Mouse (Mus musculus): ENCODE results near the gene Ankrd44. TPM values are rescaled to one million over a fixed set of nuclear protein-coding genes. Genes with fewer than 3 reads are reported as not detected.
A peak's percentile ranks its signal among the peaks of the same experiment; 100 is the strongest.

The Ankrd44 gene
- polyA plus RNA-seq, 1 experiment: 18.6 TPM

DNA sequence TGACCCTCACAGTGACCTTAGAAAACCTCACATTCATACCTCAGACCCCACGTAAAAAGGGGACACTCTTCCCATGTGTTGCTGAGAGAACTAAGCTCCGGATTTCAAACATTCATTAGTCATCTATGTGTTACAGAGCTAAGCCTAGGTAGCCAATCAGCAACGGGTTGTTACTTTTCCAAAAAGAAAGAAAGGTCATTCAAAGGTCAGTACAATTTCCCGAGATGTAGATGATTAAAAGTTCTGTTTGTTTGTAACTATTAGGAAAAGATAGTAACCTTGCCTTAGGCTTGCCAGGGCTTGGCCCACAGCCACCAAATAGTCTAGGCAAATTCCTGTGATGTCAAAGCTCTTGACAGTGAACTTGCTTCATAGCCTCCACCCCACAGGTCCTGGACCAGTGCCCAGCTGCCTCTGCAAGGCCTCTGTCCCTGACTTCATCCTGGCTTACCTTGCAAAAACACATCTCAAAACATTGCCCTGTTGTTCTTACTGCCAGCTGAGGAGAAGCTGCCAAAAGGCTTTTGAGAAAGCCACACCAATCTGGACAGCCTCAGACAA, 99.7 kb downstream of the Ankrd44 start:
- H3K4me3 ChIP-seq (replicated peaks; ENCODE audit: insufficient read depth, low read depth, low read length): no peak overlapping the region
- H3K27ac ChIP-seq (ENCODE audit: insufficient read depth, low read length): no peak overlapping the region
- WGBS: 68% methylated on average over 4 of the region's 4 CpGs
- H3K4me1 ChIP-seq (ENCODE audit: control insufficient read depth, insufficient read depth, low read length): no peaks in the 10 kb centered on the region
- TF ChIP-seq CTCF (IDR thresholded peaks at IDR 0.05; ENCODE audit: borderline replicate concordance, insufficient read depth, low read depth, low read length) (no peak), POLR2A (IDR thresholded peaks at IDR 0.05; ENCODE audit: borderline replicate concordance, insufficient read depth, low read length) (no peak)
- peak; percentile 24 to 28 for DNase-seq
- no peaks in the 10 kb centered on the region for H3K27me3 ChIP-seq (ENCODE audit: control insufficient read depth, insufficient read depth, low read length)

DNA sequence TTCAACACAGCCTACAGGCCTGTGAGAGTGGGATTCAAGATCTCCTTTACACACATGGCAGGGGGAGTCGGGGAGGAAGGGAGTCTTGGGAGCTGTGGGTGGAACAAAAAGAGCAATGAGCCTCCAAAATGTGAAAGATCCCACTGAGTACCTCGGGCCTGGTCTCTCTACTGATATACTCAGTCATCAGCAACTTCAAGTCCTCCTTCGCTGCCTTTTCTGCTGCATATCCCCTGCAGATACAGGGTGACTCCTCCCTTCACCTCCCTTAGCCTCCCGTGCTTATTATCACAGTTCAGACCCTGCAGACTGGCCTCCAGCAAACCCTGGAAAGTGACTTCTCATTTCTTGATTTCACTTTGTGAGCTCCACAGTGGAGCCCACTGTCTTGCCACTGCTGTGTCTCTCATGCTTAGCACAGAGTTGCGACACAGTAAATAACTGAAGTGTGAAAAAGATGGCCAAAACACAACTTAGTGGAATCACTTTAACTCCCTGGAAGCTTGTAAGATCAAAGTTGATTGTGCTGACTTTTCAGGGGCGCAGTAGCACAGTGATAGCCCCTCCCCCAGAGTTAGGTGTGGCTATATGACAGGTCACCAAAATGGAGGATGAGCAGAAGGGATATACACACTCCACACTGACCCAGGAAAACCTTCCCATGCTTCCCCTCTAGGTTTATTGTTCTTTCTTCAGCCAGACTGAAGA, 100.3 kb downstream of the Ankrd44 start:
- H3K27ac ChIP-seq (ENCODE audit: insufficient read depth, low read length): no peak overlapping the region
- H3K27me3 ChIP-seq (ENCODE audit: control insufficient read depth, insufficient read depth, low read length): no peaks in the 10 kb centered on the region
- TF ChIP-seq CTCF (IDR thresholded peaks at IDR 0.05; ENCODE audit: borderline replicate concordance, insufficient read depth, low read depth, low read length): no peak
- no peak for TF ChIP-seq POLR2A (IDR thresholded peaks at IDR 0.05; ENCODE audit: borderline replicate concordance, insufficient read depth, low read length)
- H3K4me1 ChIP-seq (ENCODE audit: control insufficient read depth, insufficient read depth, low read length): no peaks in the 10 kb centered on the region
- no peak overlapping the region for H3K4me3 ChIP-seq (replicated peaks; ENCODE audit: insufficient read depth, low read depth, low read length)
- DNase-seq: no peak
- WGBS: 81% methylated on average over 6 of the region's 6 CpGs

GRCm38 (mm10) chr1:54824106-54824808, 101.9 kb downstream of the Ankrd44 start:
- WGBS: 77% methylated on average over 14 of the region's 14 CpGs
- TF ChIP-seq POLR2A (IDR thresholded peaks at IDR 0.05; ENCODE audit: borderline replicate concordance, insufficient read depth, low read length): no peak
- no peak for TF ChIP-seq CTCF (IDR thresholded peaks at IDR 0.05; ENCODE audit: borderline replicate concordance, insufficient read depth, low read depth, low read length)
- H3K4me3 ChIP-seq (replicated peaks; ENCODE audit: insufficient read depth, low read depth, low read length): no peak overlapping the region
- no peak overlapping the region for H3K27ac ChIP-seq (ENCODE audit: insufficient read depth, low read length)
- no peaks in the 10 kb centered on the region for H3K4me1 ChIP-seq (ENCODE audit: control insufficient read depth, insufficient read depth, low read length)
- no peaks in the 10 kb centered on the region for H3K27me3 ChIP-seq (ENCODE audit: control insufficient read depth, insufficient read depth, low read length)
- no peak for DNase-seq

GRCm38 (mm10) chr1:54821797-54822196, 104.4 kb downstream of the Ankrd44 start:
- Histone ChIP-seq H3K27ac (ENCODE audit: insufficient read depth, low read length) (no peak overlapping the region), H3K4me3 (replicated peaks; ENCODE audit: insufficient read depth, low read depth, low read length) (no peak overlapping the region), H3K27me3 (ENCODE audit: control insufficient read depth, insufficient read depth, low read length) (no peaks in the 10 kb centered on the region), H3K4me1 (ENCODE audit: control insufficient read depth, insufficient read depth, low read length) (no peaks in the 10 kb centered on the region)
- no peak for DNase-seq
- TF ChIP-seq POLR2A (IDR thresholded peaks at IDR 0.05; ENCODE audit: borderline replicate concordance, insufficient read depth, low read length): no peak
- TF ChIP-seq CTCF (IDR thresholded peaks at IDR 0.05; ENCODE audit: borderline replicate concordance, insufficient read depth, low read depth, low read length): no peak
- WGBS: 93% methylated on average over 1 of the region's 1 CpGs

DNA sequence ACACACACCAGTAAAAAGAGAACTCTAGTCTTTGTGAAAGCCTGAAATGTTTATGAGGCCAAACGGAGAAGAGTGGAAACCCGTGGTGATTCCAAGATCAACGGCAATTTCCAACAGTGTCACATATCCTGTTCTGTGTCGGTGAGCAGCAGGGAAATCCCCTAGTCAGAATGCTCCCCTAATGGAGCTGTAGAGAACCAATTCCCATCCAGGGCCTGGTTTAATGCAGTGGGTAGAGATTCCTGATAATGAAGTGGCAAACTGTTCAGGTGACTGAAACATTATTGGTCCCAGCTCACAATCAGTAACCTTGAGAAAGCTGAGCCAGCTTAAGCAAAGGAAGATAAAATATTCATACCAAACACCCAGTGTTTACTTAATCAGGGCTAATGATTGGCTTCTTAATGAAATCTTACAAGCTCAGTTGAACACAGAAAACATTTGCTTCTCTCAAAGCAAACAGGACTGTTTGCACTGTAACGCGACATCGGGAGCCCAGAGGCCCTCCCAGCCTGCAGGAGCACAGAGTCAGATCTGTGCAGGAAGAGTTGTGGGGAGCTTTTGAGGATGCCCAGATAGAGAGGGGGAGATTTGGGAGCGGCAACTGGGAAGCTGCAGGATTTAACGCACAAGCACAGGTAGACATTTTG, 110.9 kb downstream of the Ankrd44 start:
- no peaks in the 10 kb centered on the region for H3K27me3 ChIP-seq (ENCODE audit: control insufficient read depth, insufficient read depth, low read length)
- WGBS: 80% methylated on average over 9 of the region's 9 CpGs
- no peak for DNase-seq
- TF ChIP-seq POLR2A (IDR thresholded peaks at IDR 0.05; ENCODE audit: borderline replicate concordance, insufficient read depth, low read length): no peak
- no peak for TF ChIP-seq CTCF (IDR thresholded peaks at IDR 0.05; ENCODE audit: borderline replicate concordance, insufficient read depth, low read depth, low read length)
- H3K4me1 ChIP-seq (ENCODE audit: control insufficient read depth, insufficient read depth, low read length): peaks cover 4% of the 10 kb centered on the region; the same call in 1 of the 2 replicates
- H3K4me3 ChIP-seq (replicated peaks; ENCODE audit: insufficient read depth, low read depth, low read length): no peak overlapping the region
- H3K27ac ChIP-seq (ENCODE audit: insufficient read depth, low read length): no peak overlapping the region

DNA sequence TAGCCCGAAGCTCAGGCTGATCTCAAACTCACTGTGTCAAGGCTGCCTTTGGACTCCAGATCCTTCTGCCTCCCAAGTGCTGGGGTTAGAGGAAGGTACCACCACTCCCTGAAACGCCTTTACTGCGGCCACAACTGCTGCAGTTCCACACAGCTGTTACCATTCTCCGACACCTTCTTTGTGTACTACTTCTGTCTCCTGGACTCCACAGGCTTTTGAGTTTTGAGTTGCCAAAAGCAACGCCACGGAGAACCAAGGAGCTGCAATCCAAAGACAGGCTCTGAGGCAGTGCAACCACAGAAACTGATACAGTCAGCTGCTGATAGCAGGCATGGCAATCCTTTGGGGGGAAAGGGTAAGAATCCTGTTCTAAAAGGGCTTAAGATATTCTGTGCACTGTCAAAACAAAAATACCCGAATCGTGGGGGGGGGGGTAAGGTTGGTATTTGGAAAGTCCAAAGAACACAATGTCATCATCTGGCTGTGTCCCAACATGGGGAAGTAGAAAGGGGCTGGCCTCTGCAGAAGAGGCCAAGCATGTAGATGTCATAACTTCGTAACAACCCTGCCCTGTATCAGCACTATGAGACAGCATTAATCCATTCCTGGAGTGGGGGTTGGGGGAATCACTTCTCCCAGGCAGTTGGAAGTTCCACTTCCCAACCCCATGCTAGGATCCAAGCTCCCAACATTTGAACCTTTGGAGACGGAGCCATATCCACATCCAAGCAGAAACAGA, 116.2 kb downstream of the Ankrd44 start:
- DNase-seq: no peak

GRCm38 (mm10) chr1:54809098-54809490, 117.1 kb downstream of the Ankrd44 start:
- H3K4me3 ChIP-seq (replicated peaks; ENCODE audit: insufficient read depth, low read depth, low read length): no peak overlapping the region
- H3K4me1 ChIP-seq (ENCODE audit: control insufficient read depth, insufficient read depth, low read length): peaks cover 4% of the 10 kb centered on the region; the same call in 1 of the 2 replicates
- 96% methylated on average over 13 of the region's 13 CpGs for WGBS
- H3K27me3 ChIP-seq (ENCODE audit: control insufficient read depth, insufficient read depth, low read length): no peaks in the 10 kb centered on the region
- DNase-seq: no peak
- no peak overlapping the region for H3K27ac ChIP-seq (ENCODE audit: insufficient read depth, low read length)
- TF ChIP-seq CTCF (IDR thresholded peaks at IDR 0.05; ENCODE audit: borderline replicate concordance, insufficient read depth, low read depth, low read length): no peak
- no peak for TF ChIP-seq POLR2A (IDR thresholded peaks at IDR 0.05; ENCODE audit: borderline replicate concordance, insufficient read depth, low read length)

More for the DNA sequence above, 116.2 kb downstream of the Ankrd44 start:
- Histone ChIP-seq H3K27me3 (ENCODE audit: control insufficient read depth, insufficient read depth, low read length) (no peaks in the 10 kb centered on the region), H3K27ac (ENCODE audit: insufficient read depth, low read length) (no peak overlapping the region), H3K4me1 (ENCODE audit: control insufficient read depth, insufficient read depth, low read length) (peaks cover 4% of the 10 kb centered on the region; the same call in 1 of the 2 replicates), H3K4me3 (replicated peaks; ENCODE audit: insufficient read depth, low read depth, low read length) (no peak overlapping the region)
- TF ChIP-seq CTCF (IDR thresholded peaks at IDR 0.05; ENCODE audit: borderline replicate concordance, insufficient read depth, low read depth, low read length) (no peak), POLR2A (IDR thresholded peaks at IDR 0.05; ENCODE audit: borderline replicate concordance, insufficient read depth, low read length) (no peak)
- WGBS: 89% methylated on average over 10 of the region's 10 CpGs
